ENCODE assay signal across 25 mouse cellular contexts in genomic region chr11:52743956-52744355, GRCm38 (mm10). TPM values are rescaled to one million over a fixed set of nuclear protein-coding genes. Genes with fewer than 3 reads are reported as not detected.
A peak's percentile ranks its signal among the peaks of the same experiment; 100 is the strongest.
DNase-seq lines count a peak whose midpoint lies in the region; ATAC-seq and TF ChIP-seq lines count a peak whose summit lies in the region.
"Had no signal": no experiment of that assay in that cellular context is flagged by ENCODE, and none has a peak within 500 bp of the region (broad histone marks: within the 10 kb centered on the region; RNA-seq: fewer than 3 reads in every experiment).

No protein-coding gene starts in this region.

- peak overlapping the region; percentile 96 for H3K27ac ChIP-seq in heart, embryonic 12.5 days (ENCODE audit: poor library complexity, severe bottlenecking)
- H3K27ac ChIP-seq in intestine, postnatal 0 days (ENCODE audit: low read depth, low read length), result 0 out of 2 replicates have a peak overlapping the region, but pooled peaks have one; percentile 47
- no peak overlapping the region; the same call in 1 of the 2 replicates for H3K27ac ChIP-seq in intestine, embryonic 16.5 days (ENCODE audit: low read length)
- H3K27ac ChIP-seq: embryonic facial prominence, embryonic 15.5 days; hindbrain, embryonic 15.5 days; limb, embryonic 13.5 days; liver, embryonic 13.5 days; macrophage; midbrain, embryonic 12.5 days; neural tube, embryonic 13.5 days had no signal

- DNase-seq in CD4-positive, CD25-positive, alpha-beta regulatory T cell, adult 2 months (ENCODE audit: low read depth, low spot score), result peak; percentile 16
- no peak for DNase-seq in heart, postnatal 14 days
- DNase-seq in urinary bladder, postnatal 36 days (ENCODE audit: low spot score in 2 of 2), result no peak
- DNase-seq: adrenal gland, postnatal 25 days; cerebellum, adult 11-12 months; cerebellum, postnatal 25 days; kidney, adult 18-20 months; kidney, postnatal 10 days; liver, embryonic 13.5 days; right cerebral cortex, postnatal 25 days; thymus, postnatal 14 days had no signal

- no peak overlapping the region for H3K4me3 ChIP-seq in heart, embryonic 12.5 days
- no peak overlapping the region for H3K4me3 ChIP-seq in intestine, postnatal 0 days (ENCODE audit: low read depth, low read length)
- H3K4me3 ChIP-seq in intestine, embryonic 16.5 days (ENCODE audit: low read length), result no peak overlapping the region
- H3K4me3 ChIP-seq: embryonic facial prominence, embryonic 15.5 days; hindbrain, embryonic 15.5 days; limb, embryonic 13.5 days; liver, embryonic 13.5 days; lung, embryonic 15.5 days; midbrain, embryonic 12.5 days; neural tube, embryonic 13.5 days had no signal

- no peaks in the 10 kb centered on the region for H3K27me3 ChIP-seq in heart, embryonic 12.5 days (replicated peaks)
- no peaks in the 10 kb centered on the region for H3K27me3 ChIP-seq in intestine, postnatal 0 days (replicated peaks; ENCODE audit: control insufficient read depth, insufficient read depth, low read length)
- H3K27me3 ChIP-seq in intestine, embryonic 16.5 days (replicated peaks; ENCODE audit: control insufficient read depth, insufficient read depth, low read length), result no peaks in the 10 kb centered on the region
- H3K27me3 ChIP-seq: embryonic facial prominence, embryonic 15.5 days; hindbrain, embryonic 15.5 days; liver, embryonic 13.5 days; lung, embryonic 15.5 days; neural tube, embryonic 13.5 days had no signal

- intact Hi-C loops in heart, postnatal 14 days (cut with DNase I), result no loop called here

- peaks cover 2% of the 10 kb centered on the region; the same call in 1 of the 2 replicates for H3K9me3 ChIP-seq in heart, embryonic 12.5 days (replicated peaks)
- no peaks in the 10 kb centered on the region for H3K9me3 ChIP-seq in intestine, postnatal 0 days (ENCODE audit: control insufficient read depth)
- H3K9me3 ChIP-seq in intestine, embryonic 16.5 days (ENCODE audit: control insufficient read depth, low read length), result no peaks in the 10 kb centered on the region
- H3K9me3 ChIP-seq: embryonic facial prominence, embryonic 15.5 days; hindbrain, embryonic 15.5 days; limb, embryonic 13.5 days; liver, embryonic 13.5 days; lung, embryonic 15.5 days; midbrain, embryonic 12.5 days; neural tube, embryonic 13.5 days had no signal

- H3K9ac ChIP-seq in heart, embryonic 12.5 days, result no peak overlapping the region
- H3K9ac ChIP-seq in intestine, postnatal 0 days (ENCODE audit: low read depth, low read length), result no peak overlapping the region
- no peak overlapping the region for H3K9ac ChIP-seq in intestine, embryonic 16.5 days (ENCODE audit: low read depth, low read length)
- H3K9ac ChIP-seq: embryonic facial prominence, embryonic 15.5 days; hindbrain, embryonic 15.5 days; limb, embryonic 13.5 days; liver, embryonic 13.5 days; lung, embryonic 15.5 days; midbrain, embryonic 12.5 days; neural tube, embryonic 13.5 days had no signal

- H3K4me2 ChIP-seq in heart, embryonic 12.5 days, result peak overlapping the region; percentile 36; the same call in 1 of the 2 replicates
- H3K4me2 ChIP-seq in intestine, postnatal 0 days (replicated peaks; ENCODE audit: low read depth), result no peak overlapping the region
- H3K4me2 ChIP-seq in intestine, embryonic 16.5 days (ENCODE audit: low read depth, low read length), result no peak overlapping the region
- H3K4me2 ChIP-seq: embryonic facial prominence, embryonic 15.5 days; hindbrain, embryonic 15.5 days; limb, embryonic 13.5 days; liver, embryonic 13.5 days; lung, embryonic 15.5 days; midbrain, embryonic 12.5 days; neural tube, embryonic 13.5 days had no signal

- no peak for ATAC-seq in CD4-positive, CD25-positive, alpha-beta regulatory T cell, adult 4 months
- 0 out of 2 replicates have a peak, but pooled peaks have one; percentile 36 for ATAC-seq in heart, embryonic 12.5 days (ENCODE audit: insufficient number of reproducible peaks, low FRiP score)
- ATAC-seq in intestine, postnatal 0 days, result no peak
- no peak for ATAC-seq in intestine, embryonic 16.5 days
- peak; percentile 51; the same call in 1 of the 2 replicates for ATAC-seq in neutrophil, adult 5-6 weeks (ENCODE audit: extremely low read depth, insufficient number of reproducible peaks, low FRiP score, poor library complexity, severe bottlenecking)

- H3K4me1 ChIP-seq in heart, embryonic 12.5 days (replicated peaks), result peaks cover 32% of the 10 kb centered on the region
- no peaks in the 10 kb centered on the region for H3K4me1 ChIP-seq in intestine, postnatal 0 days (replicated peaks; ENCODE audit: control insufficient read depth, insufficient read depth, low read length)
- peaks cover 21% of the 10 kb centered on the region for H3K4me1 ChIP-seq in intestine, embryonic 16.5 days (ENCODE audit: control insufficient read depth, insufficient read depth, low read length)
- H3K4me1 ChIP-seq: embryonic facial prominence, embryonic 15.5 days; hindbrain, embryonic 15.5 days; limb, embryonic 13.5 days; liver, embryonic 13.5 days had no signal

- TF ChIP-seq CTCF in intestine, postnatal 0 days (IDR thresholded peaks at IDR 0.05; ENCODE audit: low read depth), result no peak

- H3K36me3 ChIP-seq in heart, embryonic 12.5 days, result no peaks in the 10 kb centered on the region
- no peaks in the 10 kb centered on the region for H3K36me3 ChIP-seq in intestine, postnatal 0 days (ENCODE audit: control insufficient read depth, insufficient read depth)
- no peaks in the 10 kb centered on the region for H3K36me3 ChIP-seq in intestine, embryonic 16.5 days (ENCODE audit: control insufficient read depth, insufficient read depth, low read length)
- H3K36me3 ChIP-seq: embryonic facial prominence, embryonic 15.5 days; hindbrain, embryonic 15.5 days; limb, embryonic 13.5 days; liver, embryonic 13.5 days; lung, embryonic 15.5 days; midbrain, embryonic 12.5 days; neural tube, embryonic 13.5 days had no signal

RNA-seq across cellular contexts. Expression of gene Fstl4, which starts 20.5 kb away (rescaled TPM):
- polyA plus RNA-seq in CD4-positive, CD25-positive, alpha-beta regulatory T cell, adult 4 months (2017; shearing (Covaris generic)), result not detected
- polyA plus RNA-seq in heart, embryonic 12.5 days (2016; fragmentation: Nextera tagmentation; extraction: Ambion mirVana), result 14.1 and 14.8 TPM in 2 replicates
- total RNA-seq in heart, postnatal 14 days (2021), result 1 to 10 TPM; 2.9 to 3.2 TPM
- 5.7 and 5.9 TPM in 2 replicates for polyA plus RNA-seq in intestine, postnatal 0 days (2015; fragmentation: Nextera tagmentation; extraction: Ambion mirVana)
- 5.4 and 6.1 TPM in 2 replicates for polyA plus RNA-seq in intestine, embryonic 16.5 days (2015; fragmentation: Nextera tagmentation; extraction: Ambion mirVana)
- not detected in 2 replicates for total RNA-seq in neutrophil, adult 5-6 weeks (2017)
- total RNA-seq: CH12.LX; gastrocnemius, adult 8-10 months had no signal
- polyA plus RNA-seq: macrophage had no signal

Comparison
In these comparisons a context has a peak if more than half of its experiments do, and no peak if none do; other contexts are left out.
1. ATAC-seq: peak in heart, embryonic 12.5 days (single experiment) and neutrophil, adult 5-6 weeks (single experiment); none in CD4-positive, CD25-positive, alpha-beta regulatory T cell, adult 4 months (single experiment), intestine, postnatal 0 days (single experiment) and intestine, embryonic 16.5 days (single experiment).